8 mouse cellular contexts compared by ENCODE assay signal in the genomic region with DNA sequence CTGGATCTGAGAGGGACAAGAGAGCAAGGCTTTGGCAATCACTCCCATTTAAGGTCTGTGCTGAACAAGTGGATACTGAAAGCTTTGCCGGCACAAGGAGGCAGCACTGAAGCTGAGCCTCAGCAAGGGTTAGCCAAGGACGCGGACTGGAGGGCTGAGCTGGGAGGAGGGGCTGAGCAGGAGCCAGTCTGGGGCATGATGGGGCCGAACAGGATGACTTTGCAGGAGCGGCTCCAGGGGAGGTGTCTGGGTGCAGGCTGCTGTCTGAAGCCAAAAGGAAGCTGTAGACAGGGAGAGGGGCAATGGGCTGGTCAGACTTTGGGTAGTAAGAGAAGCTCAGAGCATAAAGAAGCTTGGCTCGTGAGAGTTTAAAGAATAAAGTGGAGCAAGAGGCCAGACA. TPM values are rescaled to one million over a fixed set of nuclear protein-coding genes. Genes with fewer than 3 reads are reported as not detected.
DNase-seq lines count a peak whose midpoint lies in the region; ATAC-seq and TF ChIP-seq lines count a peak whose summit lies in the region.

No protein-coding gene starts in this region.

- no peak overlapping the region for H3K9ac ChIP-seq in intestine, postnatal 0 days (ENCODE audit: low read depth, low read length)
- 0 out of 2 replicates have a peak overlapping the region, but pooled peaks have one; percentile 10 for H3K9ac ChIP-seq in liver, embryonic 11.5 days (ENCODE audit: low read depth, low read length)
- H3K9ac ChIP-seq in neural tube, embryonic 13.5 days: no peak overlapping the region

- 0 out of 2 replicates have a peak, but pooled peaks have one; percentile 36 for ATAC-seq in intestine, postnatal 0 days
- ATAC-seq in liver, embryonic 11.5 days (replicated peaks; ENCODE audit: low FRiP score): peak; percentile 84
- peak; percentile 53; the same call in 1 of the 2 replicates for ATAC-seq in neural tube, embryonic 13.5 days (ENCODE audit: low read depth)

- no peaks in the 10 kb centered on the region for H3K9me3 ChIP-seq in intestine, postnatal 0 days (ENCODE audit: control insufficient read depth)
- no peaks in the 10 kb centered on the region for H3K9me3 ChIP-seq in liver, embryonic 11.5 days (ENCODE audit: control insufficient read depth, low read length)
- no peaks in the 10 kb centered on the region for H3K9me3 ChIP-seq in neural tube, embryonic 13.5 days

- H3K27ac ChIP-seq in intestine, postnatal 0 days (ENCODE audit: low read depth, low read length): no peak overlapping the region
- H3K27ac ChIP-seq in liver, embryonic 11.5 days (ENCODE audit: low read depth, low read length): no peak overlapping the region
- H3K27ac ChIP-seq in neural tube, embryonic 13.5 days (replicated peaks): no peak overlapping the region

- no peak overlapping the region for H3K4me3 ChIP-seq in intestine, postnatal 0 days (ENCODE audit: low read depth, low read length)
- H3K4me3 ChIP-seq in liver, embryonic 11.5 days (ENCODE audit: low read depth, low read length): no peak overlapping the region
- no peak overlapping the region for H3K4me3 ChIP-seq in neural tube, embryonic 13.5 days

- no peaks in the 10 kb centered on the region for H3K27me3 ChIP-seq in intestine, postnatal 0 days (replicated peaks; ENCODE audit: control insufficient read depth, insufficient read depth, low read length)
- no peaks in the 10 kb centered on the region for H3K27me3 ChIP-seq in liver, embryonic 11.5 days (replicated peaks; ENCODE audit: control insufficient read depth, insufficient read depth, low read length)
- no peaks in the 10 kb centered on the region for H3K27me3 ChIP-seq in neural tube, embryonic 13.5 days

- 9% methylated on average over 6 of the region's 6 CpGs for WGBS in intestine, postnatal 0 days
- 9% methylated on average over 6 of the region's 6 CpGs for WGBS in liver, embryonic 11.5 days
- WGBS in neural tube, embryonic 13.5 days: 8% methylated on average over 6 of the region's 6 CpGs

- no peak overlapping the region for H3K4me2 ChIP-seq in intestine, postnatal 0 days (replicated peaks; ENCODE audit: low read depth)
- peak overlapping the region; percentile 13; the same call in 1 of the 2 replicates for H3K4me2 ChIP-seq in liver, embryonic 11.5 days
- no peak overlapping the region for H3K4me2 ChIP-seq in neural tube, embryonic 13.5 days

- DNase-seq in 416B (ENCODE audit: low read depth): peak; percentile 86
- DNase-seq in adrenal gland, adult 2 months: peak; percentile 89
- peak; percentile 61 for DNase-seq in embryo, embryonic 9.5 days (ENCODE audit: extremely low spot score)
- peak; percentile 16 for DNase-seq in gonadal fat pad, adult 2 months (ENCODE audit: low read depth)
- DNase-seq in liver, embryonic 11.5 days (ENCODE audit: low spot score): peak; percentile 64
- DNase-seq in urinary bladder, postnatal 14 days (ENCODE audit: low spot score): peak; percentile 74

- peak; percentile 73 for TF ChIP-seq CTCF in intestine, postnatal 0 days (IDR thresholded peaks at IDR 0.05; ENCODE audit: low read depth)

- peaks cover 4% of the 10 kb centered on the region; the same call in 1 of the 2 replicates for H3K4me1 ChIP-seq in intestine, postnatal 0 days (replicated peaks; ENCODE audit: control insufficient read depth, insufficient read depth, low read length)
- peaks cover 9% of the 10 kb centered on the region for H3K4me1 ChIP-seq in liver, embryonic 11.5 days (replicated peaks; ENCODE audit: control insufficient read depth, insufficient read depth, low read length)
- H3K4me1 ChIP-seq in neural tube, embryonic 13.5 days (replicated peaks): 0 out of 2 replicates have a peak, but pooled peaks cover 6% of the 10 kb centered on the region

- H3K36me3 ChIP-seq in intestine, postnatal 0 days (ENCODE audit: control insufficient read depth, insufficient read depth): no peaks in the 10 kb centered on the region
- no peaks in the 10 kb centered on the region for H3K36me3 ChIP-seq in liver, embryonic 11.5 days (ENCODE audit: control insufficient read depth, insufficient read depth, low read length)
- no peaks in the 10 kb centered on the region for H3K36me3 ChIP-seq in neural tube, embryonic 13.5 days

RNA-seq across cellular contexts. Expression of a gene that starts 48.2 kb away (rescaled TPM):
- total RNA-seq in adrenal gland, adult 2 months (2021): 100 to 1,000 TPM; 189 to 200 TPM
- 2.6 and 3.3 TPM in 2 replicates for polyA plus RNA-seq in adrenal gland, adult 2 months (2012; rRNA removed)
- polyA plus RNA-seq in gonadal fat pad, adult 2 months (2012; rRNA removed): 1.6 and 2.0 TPM in 2 replicates
- 128 and 153 TPM in 2 replicates for polyA plus RNA-seq in intestine, postnatal 0 days (2015; fragmentation: Nextera tagmentation; extraction: Ambion mirVana)
- polyA plus RNA-seq in liver, embryonic 11.5 days (2014; fragmentation: Nextera tagmentation; extraction: Ambion mirVana): 16.5 and 16.6 TPM in 2 replicates
- 1.3 and 3.6 TPM in 2 replicates for polyA plus RNA-seq in neural tube, embryonic 13.5 days (2015; fragmentation: Nextera tagmentation; extraction: Ambion mirVana)

RNA-seq across cellular contexts. Expression of a gene that starts 51.3 kb away (rescaled TPM):
- total RNA-seq in adrenal gland, adult 2 months (2021): 10 to 100 TPM; 37.2 to 53.2 TPM
- polyA plus RNA-seq in adrenal gland, adult 2 months (2012; rRNA removed): 14.2 and 17.6 TPM in 2 replicates
- polyA plus RNA-seq in gonadal fat pad, adult 2 months (2012; rRNA removed): 19.1 and 25.7 TPM in 2 replicates
- 1.6 and 1.9 TPM in 2 replicates for polyA plus RNA-seq in intestine, postnatal 0 days (2015; fragmentation: Nextera tagmentation; extraction: Ambion mirVana)
- 2.3 and 2.4 TPM in 2 replicates for polyA plus RNA-seq in liver, embryonic 11.5 days (2014; fragmentation: Nextera tagmentation; extraction: Ambion mirVana)
- 3.4 and 4.1 TPM in 2 replicates for polyA plus RNA-seq in neural tube, embryonic 13.5 days (2015; fragmentation: Nextera tagmentation; extraction: Ambion mirVana)

Comparison
In these comparisons a context has a peak if more than half of its experiments do, and no peak if none do; other contexts are left out.
1. DNase-seq: peak in every context shown above with its lines; median percentile 89 in adrenal gland, adult 2 months; 86 in 416B; 74 in urinary bladder, postnatal 14 days; 64 in liver, embryonic 11.5 days; 61 in embryo, embryonic 9.5 days; 16 in gonadal fat pad, adult 2 months.